Mouse (Mus musculus): ENCODE data around the gene Ibtk. TPM values are rescaled to one million over a fixed set of nuclear protein-coding genes. Genes with fewer than 3 reads are reported as not detected.
A peak's percentile ranks its signal among the peaks of the same experiment; 100 is the strongest.

Ibtk gene
- polyA plus RNA-seq, 1 experiment from 2014 or later: 44.7 TPM

GRCm38 (mm10) chr9:85673907-85674481 is 75.1 kb downstream of the Ibtk start:
- Histone ChIP-seq H3K4me2 (replicated peaks; ENCODE audit: low read depth, low read length) (no peak overlapping the region), H3K9ac (ENCODE audit: low read depth, low read length) (no peak overlapping the region), H3K27me3 (ENCODE audit: control insufficient read depth, insufficient read depth, low read length) (no peaks in the 10 kb centered on the region), H3K27ac (ENCODE audit: low read depth, low read length) (no peak overlapping the region), H3K4me3 (ENCODE audit: low read length) (no peak overlapping the region), H3K9me3 (ENCODE audit: control insufficient read depth, low read length) (no peaks in the 10 kb centered on the region), H3K4me1 (ENCODE audit: control insufficient read depth, insufficient read depth, low read length) (no peaks in the 10 kb centered on the region), H3K36me3 (ENCODE audit: control insufficient read depth, insufficient read depth, low read length) (no peaks in the 10 kb centered on the region)
- peak; percentile 85 for ATAC-seq (ENCODE audit: low FRiP score, low TSS enrichment)
- 51% methylated on average over 15 of the region's 15 CpGs for WGBS

- Histone ChIP-seq H3K27ac (ENCODE audit: low read depth, low read length) (no peak overlapping the region), H3K9ac (ENCODE audit: low read depth, low read length) (no peak overlapping the region), H3K27me3 (ENCODE audit: control insufficient read depth, insufficient read depth, low read length) (no peaks in the 10 kb centered on the region), H3K36me3 (ENCODE audit: control insufficient read depth, insufficient read depth, low read length) (no peaks in the 10 kb centered on the region), H3K4me1 (ENCODE audit: control insufficient read depth, insufficient read depth, low read length) (no peaks in the 10 kb centered on the region), H3K4me3 (ENCODE audit: low read length) (no peak overlapping the region), H3K4me2 (replicated peaks; ENCODE audit: low read depth, low read length) (no peak overlapping the region), H3K9me3 (ENCODE audit: control insufficient read depth, low read length) (no peaks in the 10 kb centered on the region)
- WGBS: 83% methylated on average over 6 of the region's 6 CpGs
- ATAC-seq (ENCODE audit: low FRiP score, low TSS enrichment): no peak
These were observed 77.4 kb downstream of the Ibtk start for GRCm38 (mm10) chr9:85671582-85672331.

GRCm38 (mm10) chr9:85664316-85664715 is 84.8 kb downstream of the Ibtk start:
- no peak overlapping the region for H3K9ac ChIP-seq (ENCODE audit: low read depth, low read length)
- no peak overlapping the region for H3K4me2 ChIP-seq (replicated peaks; ENCODE audit: low read depth, low read length)
- no peaks in the 10 kb centered on the region for H3K27me3 ChIP-seq (ENCODE audit: control insufficient read depth, insufficient read depth, low read length)
- no peaks in the 10 kb centered on the region for H3K9me3 ChIP-seq (ENCODE audit: control insufficient read depth, low read length)
- no peak overlapping the region for H3K4me3 ChIP-seq (ENCODE audit: low read length)
- H3K36me3 ChIP-seq (ENCODE audit: control insufficient read depth, insufficient read depth, low read length): no peaks in the 10 kb centered on the region
- no peaks in the 10 kb centered on the region for H3K4me1 ChIP-seq (ENCODE audit: control insufficient read depth, insufficient read depth, low read length)
- WGBS: 84% methylated on average over 1 of the region's 1 CpGs
- ATAC-seq (ENCODE audit: low FRiP score, low TSS enrichment): no peak
- no peak overlapping the region for H3K27ac ChIP-seq (ENCODE audit: low read depth, low read length)

GRCm38 (mm10) chr9:85663810-85664209 is 85.3 kb downstream of the Ibtk start:
- Histone ChIP-seq H3K4me1 (ENCODE audit: control insufficient read depth, insufficient read depth, low read length) (no peaks in the 10 kb centered on the region), H3K27ac (ENCODE audit: low read depth, low read length) (no peak overlapping the region), H3K9me3 (ENCODE audit: control insufficient read depth, low read length) (no peaks in the 10 kb centered on the region), H3K9ac (ENCODE audit: low read depth, low read length) (no peak overlapping the region), H3K4me2 (replicated peaks; ENCODE audit: low read depth, low read length) (no peak overlapping the region), H3K36me3 (ENCODE audit: control insufficient read depth, insufficient read depth, low read length) (no peaks in the 10 kb centered on the region), H3K4me3 (ENCODE audit: low read length) (no peak overlapping the region), H3K27me3 (ENCODE audit: control insufficient read depth, insufficient read depth, low read length) (no peaks in the 10 kb centered on the region)
- WGBS: 88% methylated on average over 1 of the region's 1 CpGs
- ATAC-seq (ENCODE audit: low FRiP score, low TSS enrichment): no peak

GRCm38 (mm10) chr9:85663091-85663490 is 86.0 kb downstream of the Ibtk start:
- Histone ChIP-seq H3K4me1 (ENCODE audit: control insufficient read depth, insufficient read depth, low read length) (no peaks in the 10 kb centered on the region), H3K36me3 (ENCODE audit: control insufficient read depth, insufficient read depth, low read length) (no peaks in the 10 kb centered on the region), H3K4me2 (replicated peaks; ENCODE audit: low read depth, low read length) (no peak overlapping the region), H3K4me3 (ENCODE audit: low read length) (no peak overlapping the region), H3K9ac (ENCODE audit: low read depth, low read length) (no peak overlapping the region), H3K27ac (ENCODE audit: low read depth, low read length) (no peak overlapping the region), H3K9me3 (ENCODE audit: control insufficient read depth, low read length) (no peaks in the 10 kb centered on the region), H3K27me3 (ENCODE audit: control insufficient read depth, insufficient read depth, low read length) (no peaks in the 10 kb centered on the region)
- ATAC-seq (ENCODE audit: low FRiP score, low TSS enrichment): peak; percentile 46; the same call in 1 of the 2 replicates
- 23% methylated on average over 8 of the region's 8 CpGs for WGBS

- H3K4me2 ChIP-seq (replicated peaks; ENCODE audit: low read depth, low read length): no peak overlapping the region
- H3K9ac ChIP-seq (ENCODE audit: low read depth, low read length): no peak overlapping the region
- WGBS: 35% methylated on average over 4 of the region's 4 CpGs
- no peaks in the 10 kb centered on the region for H3K9me3 ChIP-seq (ENCODE audit: control insufficient read depth, low read length)
- no peaks in the 10 kb centered on the region for H3K27me3 ChIP-seq (ENCODE audit: control insufficient read depth, insufficient read depth, low read length)
- ATAC-seq (ENCODE audit: low FRiP score, low TSS enrichment): no peak
- H3K27ac ChIP-seq (ENCODE audit: low read depth, low read length): no peak overlapping the region
- H3K4me3 ChIP-seq (ENCODE audit: low read length): no peak overlapping the region
- H3K4me1 ChIP-seq (ENCODE audit: control insufficient read depth, insufficient read depth, low read length): no peaks in the 10 kb centered on the region
- no peaks in the 10 kb centered on the region for H3K36me3 ChIP-seq (ENCODE audit: control insufficient read depth, insufficient read depth, low read length)
These were observed 95.7 kb downstream of the Ibtk start for GRCm38 (mm10) chr9:85653401-85653800.

GRCm38 (mm10) chr9:85638276-85638675 is 110.9 kb downstream of the Ibtk start:
- Histone ChIP-seq H3K4me3 (ENCODE audit: low read length) (no peak overlapping the region), H3K27ac (ENCODE audit: low read depth, low read length) (no peak overlapping the region), H3K9ac (ENCODE audit: low read depth, low read length) (no peak overlapping the region), H3K36me3 (ENCODE audit: control insufficient read depth, insufficient read depth, low read length) (no peaks in the 10 kb centered on the region), H3K4me1 (ENCODE audit: control insufficient read depth, insufficient read depth, low read length) (no peaks in the 10 kb centered on the region), H3K27me3 (ENCODE audit: control insufficient read depth, insufficient read depth, low read length) (no peaks in the 10 kb centered on the region), H3K9me3 (ENCODE audit: control insufficient read depth, low read length) (no peaks in the 10 kb centered on the region), H3K4me2 (replicated peaks; ENCODE audit: low read depth, low read length) (no peak overlapping the region)
- ATAC-seq (ENCODE audit: low FRiP score, low TSS enrichment): no peak
- 85% methylated on average over 2 of the region's 2 CpGs for WGBS

Other genes starting within 250 kb of the Ibtk start
- gene Tpbg, start 93.0 kb upstream of the Ibtk start, polyA plus RNA-seq (2014; fragmentation: Nextera tagmentation; extraction: Ambion mirVana): 39.8 and 44.3 TPM in 2 replicates

Measured in kidney, embryonic 14.5 days (tissue).